Mouse (Mus musculus) colon, adult 2 months (tissue): ENCODE measurements around the gene Prorsd1. TPM values are rescaled to one million over a fixed set of nuclear protein-coding genes. Genes with fewer than 3 reads are reported as not detected.

ENCODE experiments used
- polyA plus RNA-seq: library from polyadenylated mRNA; depleted of rRNA; stranded (reverse); fragments of >200 nt; gene quantifications from 2 replicates; pipeline ENCODE4 v1.2.3, GENCODE M21; 2012; rRNA removed

The Prorsd1 gene
- 1.4 and 1.7 TPM in 2 replicates for polyA plus RNA-seq

DNA sequence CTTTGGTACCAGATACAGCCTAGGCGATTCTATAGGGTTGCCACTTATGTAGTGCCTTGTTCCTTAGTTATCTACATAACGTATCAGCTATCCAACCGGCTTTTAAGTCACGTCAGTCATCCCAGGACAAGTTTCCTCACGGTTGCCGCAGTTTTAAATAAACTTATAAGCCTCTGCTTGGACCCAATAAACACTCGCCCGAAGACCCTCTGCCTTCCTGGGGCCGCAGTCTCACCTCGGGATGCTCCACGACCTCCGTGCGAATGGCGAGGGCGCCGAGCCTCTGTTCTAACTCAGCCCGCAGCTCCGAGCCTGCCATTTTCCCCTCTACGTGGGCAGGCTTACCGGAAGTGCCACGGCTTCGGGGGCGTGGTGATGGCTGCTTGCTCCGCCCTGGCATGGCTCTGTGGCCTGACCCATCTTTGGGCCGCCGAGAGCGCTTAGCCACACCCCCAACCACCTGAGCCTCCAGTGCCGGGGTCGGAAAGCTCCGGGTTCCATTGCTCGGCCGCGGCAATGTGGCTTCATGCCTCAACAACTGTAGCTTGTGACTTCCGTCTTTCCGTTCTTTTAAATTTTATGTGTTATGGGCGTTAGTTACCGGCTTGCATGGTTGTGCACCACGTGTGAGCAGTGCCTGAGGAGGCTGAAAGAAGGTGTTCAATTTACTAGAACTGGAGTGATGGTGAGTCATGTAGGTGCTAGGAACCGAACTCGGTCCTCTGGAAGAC, at the start of gene Prorsd1:
Prorsd1 (minus strand) TSS at position 352 of the 731 bp plus-strand sequence.

DNA sequence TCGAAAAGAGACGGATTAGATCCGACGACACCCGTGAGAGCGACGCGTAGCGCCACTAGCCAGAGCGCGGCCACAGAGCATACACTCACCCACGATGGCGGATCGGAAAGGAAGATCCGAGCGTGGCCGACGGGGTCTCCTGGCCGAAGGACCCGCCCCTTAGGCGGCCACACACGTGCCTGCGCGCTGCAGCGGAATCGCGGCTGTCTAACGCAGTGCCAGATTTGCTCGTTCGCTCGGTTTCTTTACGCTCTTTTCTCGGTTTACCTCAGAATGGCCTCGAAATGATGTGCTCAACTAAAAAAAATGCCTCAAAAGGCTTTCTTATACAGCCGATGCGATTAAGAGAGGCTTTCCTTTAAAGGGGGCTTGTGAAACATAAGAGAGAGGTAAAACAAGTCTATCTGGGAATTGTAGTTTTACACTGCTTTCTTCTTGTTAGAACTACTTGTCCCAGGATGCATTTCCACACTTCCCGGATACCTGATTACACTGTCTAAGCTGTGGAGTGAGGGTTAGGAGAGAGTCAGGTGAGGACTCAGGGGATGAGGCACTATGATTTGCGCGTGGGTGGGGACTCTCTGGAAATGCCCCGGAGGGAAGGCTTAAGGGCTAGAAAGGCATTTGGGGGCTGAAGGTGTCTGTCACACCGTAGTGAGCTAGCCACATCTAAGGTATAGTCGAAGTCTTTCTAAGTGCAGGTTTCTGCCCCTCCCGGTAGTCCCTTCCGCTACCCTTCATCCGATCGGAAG, 33.1 kb upstream of the Prorsd1 start, which contains the start of the genes Clhc1 and Rps27a:
Clhc1 (plus strand) TSS at position 199 of the 752 bp plus-strand sequence.
Rps27a (minus strand) TSS at position 358 of the 752 bp plus-strand sequence.

DNA sequence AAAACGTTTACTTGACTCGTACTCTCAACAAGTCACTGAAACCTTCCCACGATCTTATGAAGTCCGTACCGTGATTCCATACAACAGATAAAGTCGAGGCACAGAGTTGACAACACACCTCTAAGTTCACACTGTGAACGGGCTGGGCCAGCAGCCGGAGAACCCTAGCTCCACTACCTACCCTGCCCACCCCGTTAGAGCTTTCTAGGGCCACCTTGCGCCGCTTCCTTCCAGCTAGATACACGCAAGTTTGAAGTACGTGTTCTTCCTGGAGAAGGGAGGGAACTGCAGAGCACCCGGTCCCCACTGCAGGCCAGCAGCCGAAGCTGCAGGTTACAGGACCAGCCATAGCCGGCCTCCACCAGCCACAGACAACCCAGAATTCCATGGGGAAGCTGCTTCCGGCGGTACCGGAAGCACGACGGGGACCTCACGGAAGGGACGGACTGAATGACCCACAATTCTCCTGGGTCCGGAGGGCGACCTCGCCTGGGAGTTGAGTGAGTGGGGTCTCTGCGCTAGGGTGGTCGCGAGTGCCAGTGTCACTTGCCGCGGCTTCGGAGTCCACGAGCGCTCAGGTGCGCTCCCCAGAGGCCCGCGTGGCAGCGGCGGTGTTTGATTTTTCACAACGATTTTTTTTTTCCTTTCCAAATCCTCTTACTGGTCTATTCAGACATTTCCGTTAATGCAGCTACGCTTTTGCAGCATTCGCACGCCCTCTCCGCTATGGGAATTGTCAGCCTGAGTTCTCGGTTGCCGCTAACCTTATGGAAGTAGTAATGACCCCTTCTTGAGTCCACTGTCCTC, 11.4 kb upstream of the Prorsd1 start, which contains the start of gene Mtif2:
Mtif2 (plus strand) TSS at position 421 of the 807 bp plus-strand sequence.

Other genes with a start within 250 kb of the Prorsd1 start
- gene Ccdc88a, start 141.4 kb downstream of the Prorsd1 start, polyA plus RNA-seq, result 0.19 and 1.4 TPM in 2 replicates
- gene Mtif2, start 11.4 kb upstream of the Prorsd1 start, polyA plus RNA-seq, result 4.5 and 7.9 TPM in 2 replicates
- gene Clhc1, start 32.9 kb upstream of the Prorsd1 start, polyA plus RNA-seq, result not detected in 2 replicates
- 67.2 and 79.9 TPM in 2 replicates for gene Rps27a, start 33.1 kb upstream of the Prorsd1 start, polyA plus RNA-seq
- 84.2 and 97.1 TPM in 2 replicates for gene Rtn4, start 177.9 kb upstream of the Prorsd1 start, polyA plus RNA-seq